Mouse (Mus musculus): ENCODE data around the gene Ip6k3.

Gene Ip6k3

GRCm38 (mm10) chr17:27152976-27153723 lies 14.4 kb downstream of the Ip6k3 start:
- no peak for DNase-seq (ENCODE audit: low spot score in 2 of 2)

GRCm38 (mm10) chr17:27151411-27151810 lies 16.2 kb downstream of the Ip6k3 start:
- DNase-seq (ENCODE audit: low spot score in 2 of 2) = no peak

DNA sequence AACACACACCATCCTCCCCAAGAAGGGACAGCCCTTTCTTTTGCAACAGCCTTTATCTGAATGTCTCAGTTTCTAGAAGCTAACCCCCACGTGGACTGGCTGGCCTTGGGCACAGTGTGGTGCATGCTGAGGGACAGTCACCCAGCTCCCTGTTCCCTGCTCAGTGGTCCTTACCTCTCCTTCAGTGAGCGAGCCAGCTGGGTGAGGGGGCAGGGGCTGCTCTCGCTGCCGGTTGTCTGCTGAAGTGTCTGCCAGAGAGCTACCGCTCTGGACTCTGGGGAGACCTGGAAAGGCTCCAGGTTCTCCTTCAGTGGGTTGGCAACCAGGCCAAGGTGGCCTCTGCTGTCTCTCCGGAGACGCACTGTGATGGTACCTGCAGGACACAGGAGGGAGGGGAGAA lies 16.7 kb downstream of the Ip6k3 start:
- no peak for DNase-seq (ENCODE audit: low spot score in 2 of 2)

DNA sequence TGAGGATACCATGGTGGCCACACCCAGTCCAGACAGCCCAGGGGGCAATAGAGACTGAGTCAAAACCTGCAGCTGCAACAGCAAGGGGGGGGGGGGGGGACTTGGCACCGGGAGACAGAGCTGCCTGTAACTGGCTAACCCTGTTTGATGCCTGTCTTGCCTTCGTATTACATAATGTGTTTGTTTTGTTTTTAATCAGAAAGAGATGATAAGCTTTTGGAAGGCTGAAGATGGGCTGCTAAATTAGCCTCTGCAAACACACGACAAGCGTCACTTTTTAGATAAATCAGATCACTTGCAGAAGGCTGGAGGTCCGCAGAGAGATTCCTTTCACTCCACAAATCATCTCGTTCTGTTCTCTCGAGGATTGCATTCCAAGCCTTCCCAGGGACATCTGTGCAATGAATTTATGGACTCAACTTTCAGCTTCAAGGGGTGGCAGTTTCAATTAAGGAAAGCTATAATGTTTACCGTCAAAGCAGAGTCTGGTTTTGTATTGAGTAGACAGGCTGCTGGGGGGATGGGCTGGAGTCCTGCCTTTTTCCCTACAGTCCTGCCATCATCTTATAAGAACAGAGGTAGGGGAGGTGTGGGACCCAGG lies 21.2 kb downstream of the Ip6k3 start:
- no peak for DNase-seq (ENCODE audit: low spot score in 2 of 2)

DNA sequence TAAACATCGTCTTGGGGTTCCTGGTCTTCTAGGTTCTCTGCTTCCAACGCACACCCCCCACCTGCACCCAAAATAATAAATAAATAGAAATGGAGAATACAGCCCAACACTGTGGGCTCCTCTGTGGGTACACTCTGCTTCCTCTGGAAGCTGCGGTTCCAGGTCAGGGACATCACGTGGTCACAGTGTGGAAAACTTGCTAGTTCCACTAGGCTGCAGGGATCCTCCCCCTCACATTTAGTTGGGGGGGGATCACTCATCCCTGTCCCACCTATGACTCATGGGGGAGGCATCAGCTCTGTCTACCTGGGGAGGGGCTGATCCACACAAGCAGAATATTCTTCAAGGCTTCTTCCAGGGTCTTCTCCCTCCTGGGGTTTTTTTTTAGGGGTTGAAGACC lies 23.4 kb downstream of the Ip6k3 start:
- DNase-seq (ENCODE audit: low spot score in 2 of 2) = no peak

GRCm38 (mm10) chr17:27141971-27142450 lies 25.6 kb downstream of the Ip6k3 start:
- DNase-seq (ENCODE audit: low spot score in 2 of 2) = no peak

DNA sequence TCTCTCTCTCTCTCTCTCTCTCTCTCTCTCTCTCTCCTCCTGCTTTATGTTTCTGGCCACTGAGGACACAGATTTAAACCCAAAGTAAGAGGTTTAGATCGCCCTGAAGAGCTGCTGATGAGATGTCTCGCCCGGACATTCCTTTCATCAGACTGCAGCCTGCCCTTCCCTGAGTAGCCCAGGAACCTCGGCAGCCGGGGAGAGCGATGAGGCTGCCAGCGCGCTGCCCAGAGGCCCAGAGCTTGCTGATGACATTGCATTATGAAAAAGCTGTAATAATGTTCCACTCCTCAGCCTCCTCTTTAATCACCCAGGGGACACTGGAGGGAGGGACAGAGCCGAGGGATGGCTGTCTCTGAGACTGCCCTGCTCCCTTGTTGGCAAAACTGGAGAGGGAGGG lies 27.3 kb downstream of the Ip6k3 start:
- DNase-seq (ENCODE audit: low spot score in 2 of 2) = no peak

DNA sequence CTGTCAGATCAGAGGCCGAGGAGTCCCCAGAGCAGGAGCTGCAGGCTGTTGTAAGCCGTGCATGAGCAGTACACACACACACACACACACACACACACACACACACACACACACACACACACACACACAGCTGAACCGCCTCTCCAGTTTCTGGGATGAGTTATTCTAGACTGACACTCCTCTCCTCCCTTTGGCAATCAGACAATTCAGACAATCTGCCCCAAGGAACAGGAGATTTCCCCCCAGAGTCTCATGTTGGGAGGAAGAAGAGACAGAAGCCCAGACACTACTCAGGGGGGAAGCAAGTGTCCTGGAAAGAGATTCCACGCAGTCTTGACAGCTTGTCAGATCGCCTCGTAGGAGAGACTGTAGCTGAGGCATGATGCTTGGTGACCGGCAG lies 28.3 kb downstream of the Ip6k3 start:
- peak in 1 of 2 experiments; percentile 7 for DNase-seq (ENCODE audit: low spot score in 2 of 2)

GRCm38 (mm10) chr17:27138396-27138795 lies 29.2 kb downstream of the Ip6k3 start:
- no peak for DNase-seq (ENCODE audit: low spot score in 2 of 2)

- DNase-seq (ENCODE audit: low spot score in 2 of 2) = no peak
Measured at GRCm38 (mm10) chr17:27134715-27135114, 32.9 kb downstream of the Ip6k3 start.

- DNase-seq (ENCODE audit: low spot score in 2 of 2) = no peak
Measured at GRCm38 (mm10) chr17:27134187-27134586, 33.4 kb downstream of the Ip6k3 start.

DNA sequence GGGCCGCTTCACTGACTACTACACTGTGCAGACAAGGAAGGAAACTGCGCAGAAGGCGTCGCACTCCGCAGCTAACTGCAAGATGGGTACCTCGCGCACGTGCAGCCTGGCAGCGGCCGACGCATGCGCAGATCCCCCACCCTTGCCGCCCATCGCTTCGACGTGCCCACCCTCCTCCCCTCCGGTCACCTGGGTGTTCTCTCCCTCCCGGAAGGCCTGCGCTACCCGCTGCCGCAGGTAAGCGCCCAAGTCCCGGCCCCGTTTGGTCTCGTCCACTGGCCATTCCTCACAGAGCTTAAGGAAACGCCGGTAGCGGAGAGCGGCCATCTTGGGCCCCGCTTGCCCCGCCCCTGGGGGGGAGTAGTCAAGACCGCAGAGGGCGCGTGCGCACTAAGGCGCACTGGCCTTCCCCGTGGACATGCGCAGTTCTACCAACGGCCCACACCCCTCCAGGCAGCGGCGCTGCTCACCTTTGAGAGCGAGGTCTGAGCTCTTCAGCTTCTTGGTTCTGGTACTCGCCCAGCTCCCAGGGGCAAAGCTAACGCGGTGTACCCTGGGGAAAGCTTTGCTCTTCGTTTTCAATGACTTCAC lies 33.9 kb downstream of the Ip6k3 start, which contains the start of gene Uqcc2:
TSS of gene Uqcc2 (minus strand) at position 366 of the 591 bp plus-strand sequence.
- peak; percentile 94 to 96 for DNase-seq (ENCODE audit: low spot score in 2 of 2)

DNA sequence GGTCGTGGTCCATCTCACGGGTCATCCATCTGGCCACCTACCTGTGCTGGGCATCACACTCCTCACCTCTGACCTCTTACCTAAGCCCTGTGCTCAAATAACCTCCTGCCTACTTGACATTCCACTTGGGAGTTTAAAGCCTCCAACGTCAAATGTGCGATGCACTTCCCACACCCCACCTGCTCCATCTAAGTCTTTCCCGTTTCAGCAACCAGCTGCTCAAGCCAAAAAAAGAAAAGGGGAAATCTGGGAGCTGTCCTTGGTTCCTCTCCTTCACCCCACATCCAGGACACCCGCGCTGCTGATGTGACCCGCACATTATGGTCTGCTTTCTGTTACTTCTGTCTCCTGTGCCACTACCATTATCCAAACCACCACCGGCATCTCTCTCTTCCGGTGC lies 35.4 kb downstream of the Ip6k3 start:
- no peak for DNase-seq (ENCODE audit: low spot score in 2 of 2)

DNA sequence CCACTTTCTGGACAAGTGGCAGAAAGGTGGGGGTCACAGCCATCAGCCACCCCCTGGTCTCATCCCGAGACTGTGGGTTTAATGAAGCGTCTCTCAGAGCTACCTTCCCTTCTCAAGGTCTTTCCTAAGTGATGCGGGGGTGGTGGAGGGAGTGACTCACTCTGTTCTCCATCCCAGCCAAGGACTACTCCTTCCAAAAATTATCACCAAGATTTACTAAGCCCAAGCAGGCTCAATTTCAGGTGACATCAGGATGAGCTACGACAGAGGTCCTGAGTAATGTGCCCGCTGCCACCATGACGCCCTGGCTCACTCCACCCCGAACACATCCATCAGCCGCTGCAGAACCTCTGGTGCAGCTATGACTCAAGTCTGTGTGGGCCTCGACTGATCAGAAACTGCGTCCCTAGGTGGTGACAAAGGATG lies 36.3 kb downstream of the Ip6k3 start:
- no peak for DNase-seq (ENCODE audit: low spot score in 2 of 2)

- DNase-seq (ENCODE audit: low spot score in 2 of 2) = no peak
Measured at GRCm38 (mm10) chr17:27130246-27130645, 37.3 kb downstream of the Ip6k3 start.

- DNase-seq (ENCODE audit: low spot score in 2 of 2) = no peak
Measured at GRCm38 (mm10) chr17:27129819-27130218, 37.8 kb downstream of the Ip6k3 start.

- no peak for DNase-seq (ENCODE audit: low spot score in 2 of 2)
Measured at GRCm38 (mm10) chr17:27129291-27129690, 38.3 kb downstream of the Ip6k3 start.

DNA sequence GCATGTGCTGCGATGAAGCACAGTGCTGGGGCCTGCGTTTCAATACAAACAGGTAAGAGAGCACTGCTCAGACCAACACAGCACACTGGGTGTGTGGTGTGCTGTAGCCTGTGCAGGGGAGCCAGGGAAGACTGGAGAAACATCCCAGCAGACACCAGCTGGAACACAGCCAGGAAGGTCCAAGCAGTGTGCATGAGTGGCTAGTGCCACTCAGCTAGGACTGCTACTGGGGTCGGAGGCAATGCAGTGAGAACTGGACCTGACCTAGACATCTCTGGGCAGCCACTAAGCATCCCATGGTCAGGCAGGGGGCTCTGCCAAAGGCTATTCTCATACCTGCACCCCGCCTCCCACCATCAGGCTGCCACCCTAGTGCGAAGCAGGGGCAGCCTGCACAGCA lies 39.4 kb downstream of the Ip6k3 start:
- DNase-seq (ENCODE audit: low spot score in 2 of 2) = no peak

- DNase-seq (ENCODE audit: low spot score in 2 of 2) = no peak
Measured at GRCm38 (mm10) chr17:27126974-27127373, 40.6 kb downstream of the Ip6k3 start.

GRCm38 (mm10) chr17:27125669-27126202 lies 41.9 kb downstream of the Ip6k3 start:
- no peak for DNase-seq (ENCODE audit: low spot score in 2 of 2)

GRCm38 (mm10) chr17:27125185-27125584 lies 42.4 kb downstream of the Ip6k3 start:
- peak; percentile 53 to 62 for DNase-seq (ENCODE audit: low spot score in 2 of 2)

DNA sequence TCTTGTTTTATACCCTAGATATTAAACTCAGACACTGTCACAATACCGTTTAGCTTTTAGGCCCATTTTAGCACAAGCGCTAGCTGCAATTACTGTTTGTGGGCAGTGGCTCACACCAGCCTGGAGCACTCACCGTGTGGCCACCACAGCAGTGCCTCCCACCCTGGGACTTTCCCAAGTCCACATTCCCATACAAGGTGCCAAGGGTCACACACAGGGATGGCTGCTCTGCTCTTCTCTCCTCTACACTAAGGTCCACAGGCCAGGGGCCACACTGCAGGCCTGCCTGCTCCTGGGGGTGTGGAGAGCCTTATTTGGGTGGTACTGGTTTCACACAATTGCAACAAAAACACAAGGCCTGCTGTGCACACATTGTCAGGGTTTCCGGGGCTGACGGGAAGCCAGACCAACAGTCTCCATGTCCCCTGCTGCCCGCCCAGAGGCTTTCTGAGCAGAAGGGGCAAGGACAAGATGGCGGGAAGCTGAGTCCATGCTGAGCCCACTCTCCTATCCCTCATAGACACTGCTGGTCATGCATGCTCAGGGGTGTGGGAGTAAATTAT lies 43.7 kb downstream of the Ip6k3 start:
- no peak for DNase-seq (ENCODE audit: low spot score in 2 of 2)

Measured in frontal cortex, postnatal 10 days (tissue).